Mouse (Mus musculus) lung, adult 2 months (tissue): ENCODE data around the gene Lmbr1.

Experiments
- CTCF ChIP-seq: fragments of 200-500 bp; IDR thresholded peaks from 2 replicates; pipeline ENCODE4 v1.5.1; 2011; ENCODE audit warnings: mild to moderate bottlenecking, low read length, control low read depth; ENCODE audit not compliant: insufficient read depth
- POLR2A ChIP-seq: fragments of 200-500 bp; IDR thresholded peaks from 2 replicates; pipeline ENCODE4 v1.6.1; 2011; ENCODE audit warnings: low read depth, mild to moderate bottlenecking, control low read depth, low read length, borderline replicate concordance; ENCODE audit errors: extremely low read depth

DNA sequence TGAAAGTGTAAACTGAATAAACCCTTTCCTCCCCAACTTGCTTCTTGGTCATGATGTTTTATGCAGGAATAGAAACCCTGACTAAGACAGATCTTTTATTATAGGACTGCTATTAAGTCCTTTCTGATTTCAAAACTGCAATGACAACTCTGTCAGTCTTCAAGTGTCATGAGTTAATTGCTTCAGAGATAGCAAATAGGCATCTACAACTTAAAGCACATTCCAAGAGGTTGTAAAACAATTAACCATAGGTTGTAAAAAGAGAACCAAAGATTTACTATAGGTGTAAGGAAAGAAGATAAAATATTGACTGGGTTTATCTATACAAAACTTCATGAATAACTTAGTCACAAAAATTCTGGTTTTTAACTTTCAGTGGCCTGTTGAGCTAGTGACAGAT is 32.7 kb upstream of the Lmbr1 start:
- no peak for TF ChIP-seq CTCF
- TF ChIP-seq POLR2A, result no peak
